Mouse (Mus musculus) heart, embryonic 11.5 days (tissue): ENCODE data around the gene Stx16. TPM values are rescaled to one million over a fixed set of nuclear protein-coding genes. Genes with fewer than 3 reads are reported as not detected.

ENCODE experiments used
- ATAC-seq: fragments of 200-750 bp; cut with Nextera tagmentation; replicated peaks from 2 replicates; pipeline ENCODE4 v1.8.0; 2017; ENCODE audit warnings: moderate library complexity; ENCODE audit not compliant: insufficient number of reproducible peaks, low FRiP score, low TSS enrichment
- H3K27ac ChIP-seq: fragments of 300-500 bp; sonication (generic); 2 replicates; pipeline ENCODE4 v1.5.1; 2014; ENCODE audit warnings: mild to moderate bottlenecking, low read depth, low read length
- H3K27me3 ChIP-seq: fragments of 300-500 bp; sonication (generic); 2 replicates; pipeline ENCODE4 v1.6.1; 2014; ENCODE audit warnings: mild to moderate bottlenecking, low read length, mixed read lengths; ENCODE audit not compliant: control insufficient read depth, insufficient read depth
- H3K36me3 ChIP-seq: fragments of 300-500 bp; sonication (generic); 2 replicates; pipeline ENCODE4 v1.6.1; 2014; ENCODE audit warnings: mild to moderate bottlenecking, low read length, moderate library complexity, mixed read lengths; ENCODE audit not compliant: control insufficient read depth, insufficient read depth
- H3K4me1 ChIP-seq: fragments of 300-500 bp; sonication (generic); 2 replicates; pipeline ENCODE4 v1.6.1; 2014; ENCODE audit warnings: low read length; ENCODE audit not compliant: control insufficient read depth, insufficient read depth
- H3K4me2 ChIP-seq: fragments of 300-500 bp; sonication (generic); 2 replicates; pipeline ENCODE4 v1.6.1; 2014; ENCODE audit warnings: mild to moderate bottlenecking, moderate library complexity
- H3K4me3 ChIP-seq: fragments of 300-500 bp; sonication (generic); 2 replicates; pipeline ENCODE4 v1.5.1; 2014; ENCODE audit warnings: low read depth, low read length
- H3K9ac ChIP-seq: fragments of 300-500 bp; sonication (generic); 2 replicates; pipeline ENCODE4 v1.6.1; 2014; ENCODE audit warnings: mild to moderate bottlenecking, low read depth, low read length, moderate library complexity
- H3K9me3 ChIP-seq: fragments of 300-500 bp; sonication (generic); replicated peaks from 2 replicates; pipeline ENCODE4 v1.6.1; 2016; ENCODE audit warnings: low read length; ENCODE audit not compliant: control insufficient read depth
- WGBS: fragments of 180-500 bp; shearing (Covaris S2); extraction: QIAGEN DNeasy Blood & Tissue Kit; methylation state at CpG from one replicate; pipeline ENCODE4 v1.1.7; 2014; ENCODE audit not compliant: insufficient replicate concordance; 5-methylcytosine and 5-hydroxymethylcytosine counted together
- polyA plus RNA-seq: library from polyadenylated mRNA; unstranded; fragments of >200 nt; fragmentation: Nextera tagmentation; extraction: Ambion mirVana; gene quantifications from 2 replicates; pipeline ENCODE4 v1.2.1, GENCODE M21; 2014

Gene Stx16
- 8.4 and 10.3 TPM in 2 replicates for polyA plus RNA-seq

DNA sequence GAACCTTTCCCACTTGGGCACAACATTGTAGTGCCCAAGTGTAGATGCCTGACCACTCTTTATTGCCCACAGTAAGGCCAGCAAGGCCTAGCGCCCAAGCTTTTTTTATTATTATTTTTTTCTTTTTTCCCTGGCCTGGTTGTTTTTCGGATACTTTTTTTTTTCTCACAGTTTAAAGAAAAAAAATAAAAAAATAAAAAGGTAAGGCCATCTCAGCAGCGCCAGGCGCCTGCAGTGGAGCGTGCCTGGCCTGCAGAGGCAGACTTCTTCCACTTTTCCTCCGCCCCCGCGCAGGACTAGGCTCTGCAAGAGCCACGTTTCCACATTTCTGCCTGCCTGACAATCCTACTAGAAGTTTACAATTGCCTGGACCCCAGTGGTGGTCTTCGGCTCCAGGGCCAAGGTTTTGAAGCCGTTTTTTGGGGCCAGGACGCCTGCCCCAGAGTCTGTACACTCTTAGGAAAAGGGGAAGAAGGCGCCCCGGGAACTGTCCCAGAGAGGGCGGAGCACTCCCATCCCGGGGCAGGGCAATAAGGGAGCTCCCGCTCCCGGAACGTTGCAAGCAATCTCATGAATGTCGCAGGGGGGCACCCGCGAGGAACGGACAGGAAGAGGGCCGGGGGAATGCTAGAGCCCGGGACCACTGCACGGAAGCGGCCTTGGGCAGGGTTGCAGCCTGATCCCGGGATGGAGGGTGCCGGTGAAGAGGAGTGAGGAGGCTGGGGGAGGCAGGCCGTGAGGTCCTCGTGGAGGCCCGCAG, at the start of gene Stx16:
Gene Stx16 (plus strand): TSS at position 636 of the 760 bp plus-strand sequence.
- no peaks in the 10 kb centered on the region for H3K36me3 ChIP-seq
- peaks cover 17% of the 10 kb centered on the region for H3K4me1 ChIP-seq
- ATAC-seq: peak; percentile 93
- H3K27me3 ChIP-seq: no peaks in the 10 kb centered on the region
- peak within 1 kb of the TSS; percentile 41 for H3K27ac ChIP-seq
- H3K4me2 ChIP-seq: peak within 1 kb of the TSS; percentile 93
- H3K4me3 ChIP-seq: peak within 1 kb of the TSS; percentile 73
- 1% methylated on average over 32 of the region's 32 CpGs for whole genome bisulfite sequencing
- no peaks in the 10 kb centered on the region for H3K9me3 ChIP-seq
- peak within 1 kb of the TSS; percentile 79 for H3K9ac ChIP-seq

DNA sequence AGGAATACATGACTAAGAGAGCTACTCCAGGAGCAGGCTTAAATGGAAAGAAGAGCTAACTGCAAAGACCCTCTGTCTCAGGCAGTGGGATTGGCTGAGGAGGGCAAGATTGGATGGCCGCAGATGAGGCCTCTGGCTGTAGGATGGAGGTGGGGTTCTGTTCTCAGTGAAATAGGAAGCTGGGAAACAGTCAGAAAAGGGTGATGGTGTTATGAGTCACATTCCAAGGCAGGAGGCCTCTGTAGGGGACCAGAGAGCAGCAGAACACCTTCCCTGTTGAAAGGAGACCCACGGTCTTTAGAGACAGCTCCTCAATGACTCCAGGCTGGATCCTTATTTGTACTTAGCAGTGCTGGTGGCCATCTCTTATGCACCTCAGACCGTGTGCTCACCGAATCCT, 49.7 kb upstream of the Stx16 start:
- no peaks in the 10 kb centered on the region for H3K4me1 ChIP-seq
- H3K36me3 ChIP-seq: no peaks in the 10 kb centered on the region
- no peaks in the 10 kb centered on the region for H3K27me3 ChIP-seq
- WGBS: 50% methylated on average over 4 of the region's 4 CpGs
- H3K27ac ChIP-seq: no peak overlapping the region
- no peak overlapping the region for H3K4me2 ChIP-seq
- no peaks in the 10 kb centered on the region for H3K9me3 ChIP-seq
- no peak overlapping the region for H3K4me3 ChIP-seq
- ATAC-seq: no peak
- no peak overlapping the region for H3K9ac ChIP-seq

DNA sequence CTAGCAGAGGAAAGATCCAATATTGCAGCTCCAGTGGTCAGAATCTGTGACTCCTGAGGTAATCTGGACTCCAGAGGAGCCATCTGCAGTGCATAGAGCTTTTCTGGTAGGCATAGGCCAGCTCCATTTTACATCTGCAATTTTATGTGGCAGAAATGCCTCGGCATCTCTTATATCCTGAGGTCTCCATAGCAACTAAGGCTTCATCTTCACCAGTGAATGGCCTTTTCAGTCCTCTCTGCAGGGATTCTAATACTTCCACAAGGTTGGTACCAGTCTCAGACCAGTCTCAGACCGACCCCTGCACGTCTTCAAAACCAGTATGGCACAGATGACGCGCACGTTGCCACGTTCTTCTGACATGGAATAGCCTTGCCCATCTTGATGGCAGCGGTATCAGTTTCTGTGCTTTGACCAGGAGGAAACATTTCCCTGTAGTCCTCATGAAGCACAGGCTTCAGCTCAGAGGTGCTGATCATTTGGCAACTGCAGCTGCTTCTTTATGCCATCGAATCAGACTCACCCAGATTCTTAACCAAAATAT, 42.8 kb upstream of the Stx16 start:
- Histone ChIP-seq H3K36me3 (no peaks in the 10 kb centered on the region), H3K9me3 (no peaks in the 10 kb centered on the region), H3K9ac (no peak overlapping the region), H3K27ac (no peak overlapping the region), H3K4me2 (no peak overlapping the region), H3K4me1 (no peaks in the 10 kb centered on the region), H3K27me3 (no peaks in the 10 kb centered on the region), H3K4me3 (no peak overlapping the region)
- 86% methylated on average over 9 of the region's 9 CpGs for WGBS
- no peak for ATAC-seq

DNA sequence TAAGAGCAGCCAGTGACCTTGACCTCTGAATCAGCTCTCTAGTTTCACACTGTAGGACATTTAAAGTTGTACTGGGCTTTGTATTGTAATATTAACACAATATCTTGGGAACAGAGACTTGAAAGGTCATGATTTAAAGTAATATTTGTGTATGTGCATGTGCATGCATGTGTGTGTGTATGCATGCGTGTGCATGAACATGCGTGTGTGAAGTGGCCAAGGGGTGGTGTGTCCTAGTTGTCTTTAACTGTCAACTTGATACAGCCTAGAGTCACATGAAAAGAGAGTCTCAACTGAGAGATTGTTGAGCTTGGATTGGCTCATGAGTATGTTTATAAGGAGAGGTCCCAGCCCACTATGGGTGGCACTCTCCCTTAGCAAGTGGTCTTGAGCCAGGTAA, 28.5 kb upstream of the Stx16 start:
- Histone ChIP-seq H3K36me3 (no peaks in the 10 kb centered on the region), H3K4me3 (no peak overlapping the region), H3K9me3 (peaks cover 5% of the 10 kb centered on the region; the same call in 1 of the 2 replicates), H3K9ac (no peak overlapping the region), H3K27me3 (peaks cover 4% of the 10 kb centered on the region; the same call in 1 of the 2 replicates), H3K27ac (no peak overlapping the region), H3K4me2 (no peak overlapping the region), H3K4me1 (peaks cover 13% of the 10 kb centered on the region)
- ATAC-seq: no peak
- 97% methylated on average over 2 of the region's 2 CpGs for WGBS

DNA sequence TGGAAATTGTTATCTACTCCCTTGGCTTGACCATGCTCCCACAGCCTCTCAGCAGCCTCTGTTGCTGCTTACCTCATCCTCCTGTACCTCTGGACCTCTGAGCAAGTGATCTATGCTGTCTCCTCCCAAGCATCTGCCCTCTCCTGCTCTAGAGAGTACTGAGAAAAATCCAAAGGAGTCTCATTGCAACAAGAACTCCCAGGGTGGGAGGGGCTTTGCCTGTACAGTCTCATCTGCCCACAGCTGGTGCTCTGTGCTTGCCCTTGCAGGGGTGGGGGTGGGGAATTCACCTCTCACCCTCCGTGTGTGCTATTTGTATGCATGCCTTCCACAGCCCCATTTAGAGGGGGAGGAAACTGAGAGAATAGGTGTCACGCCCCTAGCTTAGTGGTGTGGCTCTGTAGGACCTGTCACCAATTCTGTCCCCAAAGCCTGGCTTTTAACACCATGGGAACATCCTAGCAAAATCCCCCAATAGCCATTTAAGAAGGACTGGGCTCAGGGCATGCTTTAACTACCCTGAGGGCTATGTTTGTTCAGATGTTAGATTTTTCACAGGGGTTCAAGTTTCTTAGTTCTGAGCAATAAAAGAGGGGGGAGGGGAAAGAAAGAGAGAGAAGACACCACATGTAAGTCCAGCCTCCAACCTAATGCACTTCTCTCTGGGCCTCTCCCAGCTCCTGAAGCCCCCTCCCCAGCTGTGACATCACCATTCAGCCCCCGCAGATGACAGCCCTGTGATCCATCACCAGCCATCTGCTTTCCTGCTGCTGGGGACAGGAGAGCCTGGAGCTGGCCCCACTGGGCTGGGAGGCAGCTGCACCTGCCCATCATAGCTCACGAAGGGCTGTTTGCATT, 26.4 kb upstream of the Stx16 start:
- Histone ChIP-seq H3K9me3 (peaks cover 5% of the 10 kb centered on the region; the same call in 1 of the 2 replicates), H3K9ac (no peak overlapping the region), H3K4me2 (no peak overlapping the region), H3K36me3 (no peaks in the 10 kb centered on the region), H3K27ac (no peak overlapping the region), H3K4me3 (no peak overlapping the region), H3K27me3 (peaks cover 4% of the 10 kb centered on the region; the same call in 1 of the 2 replicates), H3K4me1 (peaks cover 13% of the 10 kb centered on the region)
- 4% methylated on average over 4 of the region's 4 CpGs for WGBS
- ATAC-seq: peak; percentile 75

DNA sequence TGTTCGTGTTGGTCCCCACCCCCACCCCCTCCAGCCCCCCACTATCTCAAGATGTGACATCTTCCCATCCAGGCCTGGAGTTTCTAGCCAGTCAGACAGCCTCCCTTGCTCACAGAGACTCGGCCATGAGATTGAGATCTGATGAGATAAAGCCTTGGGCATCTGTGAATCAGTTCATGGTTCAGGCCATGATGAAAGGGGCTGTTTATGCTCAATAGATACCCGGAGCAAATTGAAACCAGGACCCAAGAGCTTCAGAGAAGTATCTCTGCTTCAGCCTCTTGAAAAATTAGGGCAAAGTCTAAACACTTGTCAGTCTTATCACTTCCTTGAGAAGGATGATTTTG, 25.8 kb upstream of the Stx16 start:
- peaks cover 5% of the 10 kb centered on the region; the same call in 1 of the 2 replicates for H3K9me3 ChIP-seq
- H3K4me1 ChIP-seq: peaks cover 13% of the 10 kb centered on the region
- WGBS: 7% methylated on average over 3 of the region's 3 CpGs
- no peak overlapping the region for H3K27ac ChIP-seq
- no peak overlapping the region for H3K4me2 ChIP-seq
- no peak for ATAC-seq
- no peaks in the 10 kb centered on the region for H3K36me3 ChIP-seq
- no peak overlapping the region for H3K9ac ChIP-seq
- no peak overlapping the region for H3K4me3 ChIP-seq
- H3K27me3 ChIP-seq: peaks cover 4% of the 10 kb centered on the region; the same call in 1 of the 2 replicates

DNA sequence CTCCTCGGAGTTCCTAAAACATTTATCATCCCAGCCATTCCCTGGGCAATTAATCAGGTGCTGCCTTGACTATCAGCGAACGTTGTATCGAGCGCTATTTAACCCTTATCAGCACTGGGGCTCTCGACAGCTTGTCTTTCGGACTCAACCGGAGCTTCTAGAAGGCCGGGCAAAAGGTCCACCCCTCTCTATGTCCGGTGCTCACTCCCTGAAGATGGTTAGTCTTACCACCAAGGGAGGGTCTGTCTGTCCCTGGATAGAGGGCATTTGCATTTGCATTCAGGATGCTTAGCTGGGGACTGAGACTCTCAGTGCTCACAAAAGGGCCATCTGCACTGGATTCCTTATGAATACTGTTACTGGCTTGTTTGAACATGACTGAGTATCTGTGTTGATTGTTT, 25.0 kb upstream of the Stx16 start:
- ATAC-seq: no peak
- 6% methylated on average over 10 of the region's 10 CpGs for WGBS
- H3K4me3 ChIP-seq: no peak overlapping the region
- H3K9me3 ChIP-seq: peaks cover 5% of the 10 kb centered on the region; the same call in 1 of the 2 replicates
- no peaks in the 10 kb centered on the region for H3K36me3 ChIP-seq
- H3K27me3 ChIP-seq: peaks cover 4% of the 10 kb centered on the region; the same call in 1 of the 2 replicates
- H3K4me2 ChIP-seq: no peak overlapping the region
- no peak overlapping the region for H3K27ac ChIP-seq
- H3K9ac ChIP-seq: no peak overlapping the region
- H3K4me1 ChIP-seq: peaks cover 13% of the 10 kb centered on the region

DNA sequence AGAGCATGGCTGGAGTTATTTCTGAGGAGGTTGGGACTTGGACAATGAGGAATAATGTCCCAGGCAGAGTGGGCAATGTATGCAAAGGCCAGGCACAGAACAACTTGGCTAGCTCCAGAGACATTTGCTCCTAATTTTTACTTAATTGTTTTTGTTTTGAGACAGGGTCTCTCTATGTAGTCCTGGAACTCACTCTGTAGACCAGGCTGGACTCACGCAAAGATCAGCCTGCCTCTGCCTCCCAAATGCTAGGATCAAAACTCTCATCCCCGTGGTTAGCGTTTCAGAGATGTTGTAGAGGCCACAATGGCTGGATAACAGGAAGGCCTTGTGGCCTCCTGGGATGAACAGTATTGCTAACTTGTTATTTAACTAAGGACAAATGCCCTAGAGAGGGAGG, 21.6 kb upstream of the Stx16 start:
- no peak for ATAC-seq
- Histone ChIP-seq H3K9me3 (no peaks in the 10 kb centered on the region), H3K9ac (no peak overlapping the region), H3K4me1 (peaks cover 10% of the 10 kb centered on the region), H3K4me3 (no peak overlapping the region), H3K4me2 (no peak overlapping the region), H3K27ac (no peak overlapping the region), H3K36me3 (no peaks in the 10 kb centered on the region), H3K27me3 (peaks cover 4% of the 10 kb centered on the region; the same call in 1 of the 2 replicates)
- 93% methylated on average over 3 of the region's 3 CpGs for WGBS
